Mouse (Mus musculus): Measurements from ENCODE around the gene Arpc5l. TPM values are rescaled to one million over a fixed set of nuclear protein-coding genes. Genes with fewer than 3 reads are reported as not detected.

Arpc5l gene
- total RNA-seq, 2 experiments from 2014 or later: 81.8 to 87.5 TPM

- intact Hi-C loops (cut with DNase I): no loop called here
- no peak for DNase-seq (ENCODE audit: low spot score)
Observed at GRCm38 (mm10) chr2:39031611-39032010, 26.5 kb downstream of the Arpc5l start.

GRCm38 (mm10) chr2:39040215-39040614 is 35.1 kb downstream of the Arpc5l start:
- DNase-seq (ENCODE audit: low spot score): no peak
- intact Hi-C loops (cut with DNase I): no loop called here

GRCm38 (mm10) chr2:39048515-39048914 is 43.4 kb downstream of the Arpc5l start:
- intact Hi-C loops (cut with DNase I): no loop called here
- no peak for DNase-seq (ENCODE audit: low spot score)

GRCm38 (mm10) chr2:39064687-39065399 is 59.7 kb downstream of the Arpc5l start:
- no peak for DNase-seq (ENCODE audit: low spot score)
- intact Hi-C loops (cut with DNase I): loop anchor here (5.0 kb wide), 1 partner anchor 127 kb away; the partner anchor contains the start of gene Scai

Other genes starting within 250 kb of the Arpc5l start
- 1 to 10 TPM; 1.1 TPM for gene Nr6a1, start 77.7 kb upstream of the Arpc5l start, total RNA-seq (2021)
- gene Olfml2a, start 73.4 kb upstream of the Arpc5l start, total RNA-seq (2021): 1 to 10 TPM; 5.2 to 6.3 TPM
- under 1 TPM; 0.08 TPM for gene Wdr38, start 7.9 kb upstream of the Arpc5l start, total RNA-seq (2021)
- gene Rpl35, start 276 bp downstream of the Arpc5l start, total RNA-seq (2021): 100 to 1,000 TPM; 298 to 299 TPM
- 10 to 100 TPM; 14.7 to 15.0 TPM for gene Golga1, start 60.2 kb downstream of the Arpc5l start, total RNA-seq (2021)
- gene Scai, start 185.4 kb downstream of the Arpc5l start, total RNA-seq (2021): 1 to 10 TPM; 4.7 to 6.6 TPM
- gene Ppp6c, start 221.1 kb downstream of the Arpc5l start, total RNA-seq (2021): 10 to 100 TPM; 55.8 to 62.0 TPM